8 mouse cellular contexts compared by ENCODE assay signal in genomic region chr14:20478385-20478784, GRCm38 (mm10). TPM values are rescaled to one million over a fixed set of nuclear protein-coding genes. Genes with fewer than 3 reads are reported as not detected.
DNase-seq lines count a peak whose midpoint lies in the region; ATAC-seq and TF ChIP-seq lines count a peak whose summit lies in the region.

No protein-coding gene starts in this region.

- dilution Hi-C loops in CH12.LX (cut with MboI; ENCODE audit: extremely low pct_ligation_motif_present, extremely low pct_unique_long_range_greater_than_20kb, low sequenced_read_pairs): no loop called here

- WGBS in heart, postnatal 0 days: 54% methylated on average over 3 of the region's 3 CpGs
- 31% methylated on average over 3 of the region's 3 CpGs for WGBS in embryonic facial prominence, embryonic 15.5 days
- WGBS in liver, embryonic 16.5 days (ENCODE audit: insufficient replicate concordance): 14% methylated on average over 3 of the region's 3 CpGs

- H3K4me1 ChIP-seq in heart, postnatal 0 days (ENCODE audit: control insufficient read depth, insufficient read depth): peaks cover 20% of the 10 kb centered on the region
- H3K4me1 ChIP-seq in CH12.LX (ENCODE audit: control insufficient read depth in 1 of 2, insufficient read depth in 2 of 2): peaks cover 6 to 43% of the 10 kb centered on the region in 2 experiments; a peak in 3 of 4 replicates
- peaks cover 18% of the 10 kb centered on the region; the same call in 1 of the 2 replicates for H3K4me1 ChIP-seq in embryonic facial prominence, embryonic 15.5 days
- H3K4me1 ChIP-seq in liver, embryonic 16.5 days (ENCODE audit: control insufficient read depth, low read depth, low read length): peaks cover 30% of the 10 kb centered on the region

- in situ Hi-C loops in CH12.LX (cut with MboI; ENCODE audit: low pct_ligation_motif_present, low pct_unique_long_range_greater_than_20kb, low sequenced_read_pairs): no loop called here

- peak overlapping the region; percentile 73; the same call in 1 of the 2 replicates for H3K9ac ChIP-seq in heart, postnatal 0 days (replicated peaks; ENCODE audit: low read depth, low read length)
- H3K9ac ChIP-seq in CH12.LX (ENCODE audit: insufficient read depth, low read depth): peak overlapping the region; percentile 70
- no peak overlapping the region for H3K9ac ChIP-seq in embryonic facial prominence, embryonic 15.5 days
- peak overlapping the region; percentile 87 for H3K9ac ChIP-seq in liver, embryonic 16.5 days (ENCODE audit: low read depth, low read length)

- H3K4me3 ChIP-seq in heart, postnatal 0 days (ENCODE audit: low read depth, low read length): peak overlapping the region; percentile 83
- H3K4me3 ChIP-seq in CH12.LX (replicated peaks in 1 of 3; ENCODE audit: low read depth in 2 of 3, low read length in 2 of 3, poor library complexity in 1 of 3): peak overlapping the region; percentile 38 to 97 (median 87)
- peak overlapping the region; percentile 76 for H3K4me3 ChIP-seq in embryonic facial prominence, embryonic 15.5 days (replicated peaks)
- peak overlapping the region; percentile 79 for H3K4me3 ChIP-seq in liver, embryonic 16.5 days (ENCODE audit: low read depth, low read length)

- no peak for DNase-seq in heart, postnatal 0 days (ENCODE audit: low spot score)
- DNase-seq in heart, postnatal 36 days: no peak
- no peak for DNase-seq in CH12.LX (ENCODE audit: extremely low read depth)
- DNase-seq in testis, postnatal 14 days (ENCODE audit: low spot score): no peak
- no peak for DNase-seq in urinary bladder, postnatal 25 days (ENCODE audit: low spot score)
- no peak for DNase-seq in MN1 (ENCODE audit: low spot score)

- no peaks in the 10 kb centered on the region for H3K27me3 ChIP-seq in heart, postnatal 0 days (ENCODE audit: control insufficient read depth, insufficient read depth, low read length)
- no peaks in the 10 kb centered on the region for H3K27me3 ChIP-seq in CH12.LX (replicated peaks)
- no peaks in the 10 kb centered on the region for H3K27me3 ChIP-seq in embryonic facial prominence, embryonic 15.5 days
- no peaks in the 10 kb centered on the region for H3K27me3 ChIP-seq in liver, embryonic 16.5 days (ENCODE audit: control insufficient read depth, insufficient read depth, low read depth, low read length)

- intact Hi-C loops in heart, postnatal 36 days (cut with DNase I): loop anchor here (2.0 to 10.0 kb wide), 3 partner anchors 68 to 196 kb away; partner anchors contain the start of genes Ppp3cb and Sec24c

- no peak for TF ChIP-seq POLR2A in CH12.LX (IDR thresholded peaks at IDR 0.05; ENCODE audit: low read depth, low read length)

- no peak for TF ChIP-seq RAD21 in CH12.LX (IDR thresholded peaks at IDR 0.05; ENCODE audit: low read depth, low read length)

- H3K4me2 ChIP-seq in heart, postnatal 0 days (ENCODE audit: low read depth, low read length): peak overlapping the region; percentile 97
- peak overlapping the region; percentile 79 for H3K4me2 ChIP-seq in CH12.LX (ENCODE audit: insufficient read depth, low read depth, poor library complexity, severe bottlenecking)
- H3K4me2 ChIP-seq in embryonic facial prominence, embryonic 15.5 days (replicated peaks): peak overlapping the region; percentile 74
- H3K4me2 ChIP-seq in liver, embryonic 16.5 days (ENCODE audit: low read depth, low read length): peak overlapping the region; percentile 82

- ATAC-seq in heart, postnatal 0 days (ENCODE audit: insufficient read depth, low read depth): 0 out of 2 replicates have a peak, but pooled peaks have one; percentile 3
- ATAC-seq in embryonic facial prominence, embryonic 15.5 days (ENCODE audit: insufficient number of reproducible peaks, low FRiP score, low TSS enrichment, low read depth): no peak
- ATAC-seq in liver, embryonic 16.5 days (ENCODE audit: low read depth): peak; percentile 18; the same call in 1 of the 2 replicates

- no peaks in the 10 kb centered on the region for H3K9me3 ChIP-seq in heart, postnatal 0 days (replicated peaks; ENCODE audit: control insufficient read depth, low read length)
- H3K9me3 ChIP-seq in CH12.LX (replicated peaks; ENCODE audit: low read length): no peaks in the 10 kb centered on the region
- no peaks in the 10 kb centered on the region for H3K9me3 ChIP-seq in embryonic facial prominence, embryonic 15.5 days (replicated peaks)
- H3K9me3 ChIP-seq in liver, embryonic 16.5 days (replicated peaks; ENCODE audit: control insufficient read depth, low read length): no peaks in the 10 kb centered on the region

- TF ChIP-seq EP300 in heart, postnatal 0 days (IDR thresholded peaks at IDR 0.05; ENCODE audit: low read depth): no peak
- TF ChIP-seq EP300 in CH12.LX (IDR thresholded peaks at IDR 0.05; ENCODE audit: low read length): no peak

- peaks cover 7% of the 10 kb centered on the region; the same call in 1 of the 2 replicates for H3K36me3 ChIP-seq in heart, postnatal 0 days (replicated peaks; ENCODE audit: control insufficient read depth, insufficient read depth, low read length)
- peaks cover 14 to 41% of the 10 kb centered on the region in 2 experiments for H3K36me3 ChIP-seq in CH12.LX (replicated peaks in 1 of 2; ENCODE audit: control insufficient read depth in 1 of 2, insufficient read depth in 1 of 2, low read length in 1 of 2)
- H3K36me3 ChIP-seq in embryonic facial prominence, embryonic 15.5 days: peaks cover 3% of the 10 kb centered on the region; the same call in 1 of the 2 replicates
- H3K36me3 ChIP-seq in liver, embryonic 16.5 days (ENCODE audit: control insufficient read depth, insufficient read depth): no peaks in the 10 kb centered on the region

- H3K79me2 ChIP-seq in CH12.LX (replicated peaks; ENCODE audit: control insufficient read depth, extremely low read depth, insufficient read depth, poor library complexity, severe bottlenecking): peaks cover 37% of the 10 kb centered on the region

- no peak for TF ChIP-seq CTCF in heart, postnatal 0 days (IDR thresholded peaks at IDR 0.05; ENCODE audit: low read depth)
- TF ChIP-seq CTCF in CH12.LX (conservative IDR thresholded peaks at IDR 0.05 in 1 of 2, IDR thresholded peaks at IDR 0.05 in 1 of 2; ENCODE audit: low read depth in 2 of 2, low read length in 2 of 2): no peak

- H3K27ac ChIP-seq in heart, postnatal 0 days (ENCODE audit: low read depth): peak overlapping the region; percentile 79
- H3K27ac ChIP-seq in CH12.LX (ENCODE audit: insufficient read depth, low read depth): no peak overlapping the region
- peak overlapping the region; percentile 68 for H3K27ac ChIP-seq in embryonic facial prominence, embryonic 15.5 days (replicated peaks)
- H3K27ac ChIP-seq in liver, embryonic 16.5 days (ENCODE audit: low read length): peak overlapping the region; percentile 88

TF ChIP-seq in CH12.LX, 34 proteins besides CTCF, POLR2A, EP300 and RAD21:
- TF ChIP-seq ZMIZ1 (IDR thresholded peaks at IDR 0.05; ENCODE audit: low read depth, low read length) (no peak), ZNF384 (IDR thresholded peaks at IDR 0.05; ENCODE audit: low read depth, low read length) (no peak), TCF12 (IDR thresholded peaks at IDR 0.05; ENCODE audit: low read depth, low read length) (no peak), SIN3A (IDR thresholded peaks at IDR 0.05; ENCODE audit: low read length) (no peak), ZKSCAN1 (IDR thresholded peaks at IDR 0.05; ENCODE audit: borderline replicate concordance, low read depth, low read length) (no peak), JUN (IDR thresholded peaks at IDR 0.05; ENCODE audit: insufficient read depth, low read depth, low read length) (no peak), ETS1 (conservative IDR thresholded peaks at IDR 0.05; ENCODE audit: low read depth, low read length) (no peak)

RNA-seq across cellular contexts. Expression of gene Anxa7, which starts 1.5 kb away (rescaled TPM):
- total RNA-seq in heart, postnatal 0 days (2014; rRNA removed; ENCODE audit: low replicate concordance): 93.4 and 108 TPM in 2 replicates
- polyA plus RNA-seq in heart, postnatal 0 days (2015; fragmentation: Nextera tagmentation; extraction: Ambion mirVana): 37.5 and 39.3 TPM in 2 replicates
- total RNA-seq in heart, postnatal 36 days (2021): 10 to 100 TPM; 52.3 to 55.4 TPM
- 60.2 and 63.3 TPM in 2 replicates for total RNA-seq in CH12.LX (2012; rRNA removed)
- total RNA-seq in CH12.LX (2014; rRNA removed): 89.2 and 91.9 TPM in 2 replicates
- 83.8 and 99.3 TPM in 2 replicates for polyA plus RNA-seq in CH12.LX (2012; ENCODE audit: insufficient read length, low read depth)
- polyA plus RNA-seq in embryonic facial prominence, embryonic 15.5 days (2015; fragmentation: Nextera tagmentation; extraction: Ambion mirVana): 56.4 and 61.7 TPM in 2 replicates
- 40.3 and 40.6 TPM in 2 replicates for polyA plus RNA-seq in liver, embryonic 16.5 days (2015; fragmentation: Nextera tagmentation; extraction: Ambion mirVana)

RNA-seq across cellular contexts. Expression of gene Mss51, which starts 18.3 kb away (rescaled TPM):
- total RNA-seq in heart, postnatal 0 days (2014; rRNA removed; ENCODE audit: low replicate concordance): 0.99 TPM in 1 of 2 replicates, not detected in the other
- 0.16 and 0.20 TPM in 2 replicates for polyA plus RNA-seq in heart, postnatal 0 days (2015; fragmentation: Nextera tagmentation; extraction: Ambion mirVana)
- total RNA-seq in heart, postnatal 36 days (2021): under 1 TPM; 0.41 to 0.58 TPM
- total RNA-seq in CH12.LX (2012; rRNA removed) (0.59 and 0.63 TPM in 2 replicates), CH12.LX (2014; rRNA removed) (0.45 and 0.47 TPM in 2 replicates)
- polyA plus RNA-seq in CH12.LX (2012; ENCODE audit: insufficient read length, low read depth): 1.1 and 1.5 TPM in 2 replicates
- 1.9 and 2.0 TPM in 2 replicates for polyA plus RNA-seq in embryonic facial prominence, embryonic 15.5 days (2015; fragmentation: Nextera tagmentation; extraction: Ambion mirVana)
- polyA plus RNA-seq in liver, embryonic 16.5 days (2015; fragmentation: Nextera tagmentation; extraction: Ambion mirVana): 0.42 and 0.55 TPM in 2 replicates

RNA-seq across cellular contexts. Expression of gene Cfap70, which starts 26.4 kb away (rescaled TPM):
- total RNA-seq in heart, postnatal 0 days (2014; rRNA removed; ENCODE audit: low replicate concordance): 0.15 TPM in 1 of 2 replicates, not detected in the other
- 0.11 and 0.38 TPM in 2 replicates for polyA plus RNA-seq in heart, postnatal 0 days (2015; fragmentation: Nextera tagmentation; extraction: Ambion mirVana)
- total RNA-seq in heart, postnatal 36 days (2021): not detected
- 0.04 and 0.08 TPM in 2 replicates for total RNA-seq in CH12.LX (2012; rRNA removed)
- total RNA-seq in CH12.LX (2014; rRNA removed): not detected in 2 replicates
- polyA plus RNA-seq in CH12.LX (2012; ENCODE audit: insufficient read length, low read depth): 0.07 and 0.36 TPM in 2 replicates
- 4.2 and 7.3 TPM in 2 replicates for polyA plus RNA-seq in embryonic facial prominence, embryonic 15.5 days (2015; fragmentation: Nextera tagmentation; extraction: Ambion mirVana)
- 0.09 TPM in 1 of 2 replicates, not detected in the other for polyA plus RNA-seq in liver, embryonic 16.5 days (2015; fragmentation: Nextera tagmentation; extraction: Ambion mirVana)
